Mouse (Mus musculus): ENCODE data around the gene Ifngr2.

Gene Ifngr2

DNA sequence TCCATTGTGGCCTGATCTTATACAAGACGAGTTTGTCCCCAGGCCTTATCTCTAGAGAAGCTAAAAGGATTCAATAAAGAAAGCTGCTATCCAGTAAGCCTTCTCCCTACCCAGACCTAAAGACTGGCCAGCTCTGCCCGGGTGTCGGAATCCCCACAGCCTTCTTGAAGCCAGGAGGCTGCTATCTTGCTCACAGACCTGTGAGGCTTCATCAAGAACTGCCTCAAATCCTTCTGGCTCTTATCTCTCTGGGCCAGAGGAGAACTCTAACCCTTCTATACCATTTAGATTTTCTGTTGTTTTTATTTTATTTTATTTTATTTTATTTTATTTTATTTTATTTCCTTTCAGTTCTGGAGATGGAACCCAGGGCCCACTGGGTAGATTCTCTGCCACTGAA, 9.8 kb upstream of the Ifngr2 start:
- DNase-seq (ENCODE audit: low read depth), result no peak

DNA sequence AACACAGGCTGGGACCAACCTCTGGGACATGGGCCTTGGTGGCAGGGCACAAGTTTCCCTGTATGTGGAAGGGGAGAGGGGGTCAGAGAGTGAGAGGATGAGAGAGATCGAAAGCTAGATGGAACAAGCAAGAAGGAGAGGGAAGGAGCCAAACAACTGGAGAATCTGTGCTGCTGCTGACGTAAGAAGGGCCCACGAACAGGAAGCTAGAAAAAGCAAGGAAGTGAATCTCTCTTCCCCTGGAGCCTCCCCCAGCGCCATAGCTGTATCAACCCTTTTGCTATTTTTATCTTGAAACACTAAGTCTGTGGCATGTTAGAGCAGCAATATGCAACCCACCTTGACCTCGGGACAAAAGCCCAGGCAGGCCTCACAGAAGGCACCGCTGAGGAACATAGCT, 8.8 kb upstream of the Ifngr2 start:
- no peak for DNase-seq (ENCODE audit: low read depth)

DNA sequence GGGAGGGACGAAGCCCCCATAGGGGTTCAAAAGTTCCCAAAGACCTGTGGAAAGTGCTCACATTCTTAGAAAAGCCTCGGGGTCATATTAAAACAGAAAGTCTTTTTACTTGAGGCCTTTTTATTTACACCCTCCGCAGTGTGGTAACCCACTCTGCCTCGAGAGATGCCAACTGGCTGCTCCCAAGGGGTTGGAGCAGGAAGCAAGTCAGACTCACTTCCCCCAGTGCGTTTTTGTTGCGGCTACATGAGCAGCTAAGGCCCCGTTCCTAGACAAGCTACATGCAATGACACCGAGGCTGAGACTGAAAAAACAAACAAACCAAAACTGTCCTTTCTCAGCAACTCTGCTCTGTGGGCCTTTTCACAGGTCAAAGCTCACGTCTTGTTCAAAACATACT, 8.4 kb upstream of the Ifngr2 start:
- peak; percentile 47 for DNase-seq (ENCODE audit: low read depth)

DNA sequence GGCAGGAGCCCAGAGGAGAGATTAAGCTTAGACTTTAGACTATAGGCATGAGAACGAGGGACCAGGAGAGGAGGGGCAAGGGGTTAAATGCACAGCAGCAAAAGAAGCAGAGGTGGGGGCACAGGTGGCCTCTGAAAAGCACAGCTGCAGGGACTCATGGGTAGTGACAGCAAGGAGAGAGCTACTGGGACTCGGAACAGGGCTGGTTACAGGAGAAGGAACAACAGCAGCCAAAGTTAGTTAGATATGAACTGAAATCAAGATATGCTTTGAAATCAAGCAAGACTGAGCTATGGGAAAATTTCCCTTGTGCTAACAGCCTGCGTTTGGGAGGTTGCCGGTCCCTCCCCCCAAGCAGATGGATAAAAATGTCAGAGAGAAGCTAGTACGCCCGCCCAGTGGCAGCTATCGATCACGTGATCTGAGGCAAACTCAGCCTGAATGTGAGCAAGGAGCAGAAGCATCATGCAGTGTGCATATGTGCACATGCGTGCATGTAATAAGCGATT, 5.2 kb upstream of the Ifngr2 start:
- no peak for DNase-seq (ENCODE audit: low read depth)

DNA sequence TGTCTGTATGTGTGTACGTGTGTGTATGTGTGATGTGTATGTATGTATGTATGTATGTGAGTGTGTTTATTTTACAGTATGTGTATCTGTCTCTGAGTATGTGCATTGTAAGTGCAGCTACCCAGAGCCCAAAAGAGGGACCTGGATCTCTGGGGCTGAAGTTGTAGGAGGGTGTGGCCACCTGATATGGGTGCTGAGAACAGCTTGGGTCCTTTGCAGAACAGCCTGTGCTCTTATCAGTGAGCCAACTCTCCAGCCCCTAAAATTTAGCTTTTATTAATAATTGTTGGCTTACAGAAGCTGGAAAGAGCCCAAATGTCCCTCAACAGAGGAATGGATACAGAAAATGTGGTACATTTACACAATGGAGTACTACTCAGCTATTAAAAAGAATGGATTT, 3.3 kb upstream of the Ifngr2 start:
- no peak for DNase-seq (ENCODE audit: low read depth)

DNA sequence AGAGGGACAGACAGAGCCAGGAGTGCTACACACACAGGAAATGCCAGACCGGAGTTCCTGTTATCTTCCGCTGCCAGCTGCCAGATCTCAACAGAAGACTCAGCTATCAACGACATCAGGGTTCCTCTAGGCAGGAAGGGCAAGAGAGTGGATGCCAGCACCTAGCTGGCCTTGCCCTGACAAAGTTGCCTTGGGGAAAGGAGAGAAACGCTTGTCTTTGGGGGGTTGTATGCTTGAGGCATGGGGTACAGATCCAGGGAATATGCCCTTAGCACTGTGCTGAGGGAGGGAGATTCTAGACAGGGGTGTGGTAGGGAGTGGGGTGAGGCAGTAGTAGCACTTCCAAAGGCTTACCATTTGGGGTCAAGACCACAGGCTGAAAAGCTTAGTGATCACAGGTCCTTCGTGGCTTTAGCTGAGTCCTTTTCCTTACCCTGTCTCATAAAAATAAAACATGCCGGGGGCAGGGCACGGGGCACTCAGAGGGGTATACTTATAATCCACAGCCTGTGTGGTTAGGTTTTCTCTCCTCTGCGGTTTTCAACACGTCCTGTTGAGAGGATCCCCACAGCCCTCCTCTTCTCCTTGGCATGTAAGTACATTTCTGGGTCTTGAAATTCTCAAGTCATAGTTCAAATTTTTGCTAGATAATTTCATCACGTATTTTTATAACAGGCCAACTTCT, 1.1 kb upstream of the Ifngr2 start:
- DNase-seq (ENCODE audit: low read depth), result no peak

DNA sequence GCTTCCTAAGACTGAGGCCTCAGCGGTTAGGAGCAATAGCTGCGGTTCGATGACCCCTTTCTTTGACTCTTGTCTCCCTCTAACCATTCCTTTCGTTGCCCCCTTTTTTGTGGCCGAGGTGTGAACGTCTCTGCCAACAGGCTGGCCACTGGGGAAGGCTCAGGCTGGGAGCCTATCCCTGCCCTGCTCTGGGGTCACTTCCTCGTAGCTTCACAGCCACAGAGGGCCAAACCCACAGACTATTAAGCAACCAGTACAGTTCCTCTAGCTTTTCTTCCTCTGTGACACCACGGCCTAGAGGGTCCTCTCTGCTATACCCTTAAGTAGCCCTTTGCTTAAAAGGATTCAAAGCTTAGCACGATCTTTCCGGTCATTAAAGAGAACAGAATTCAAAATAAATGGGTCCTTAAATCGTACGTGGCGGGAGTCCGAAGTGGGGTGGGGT, 459 bp upstream of the Ifngr2 start:
- DNase-seq (ENCODE audit: low read depth), result no peak

DNA sequence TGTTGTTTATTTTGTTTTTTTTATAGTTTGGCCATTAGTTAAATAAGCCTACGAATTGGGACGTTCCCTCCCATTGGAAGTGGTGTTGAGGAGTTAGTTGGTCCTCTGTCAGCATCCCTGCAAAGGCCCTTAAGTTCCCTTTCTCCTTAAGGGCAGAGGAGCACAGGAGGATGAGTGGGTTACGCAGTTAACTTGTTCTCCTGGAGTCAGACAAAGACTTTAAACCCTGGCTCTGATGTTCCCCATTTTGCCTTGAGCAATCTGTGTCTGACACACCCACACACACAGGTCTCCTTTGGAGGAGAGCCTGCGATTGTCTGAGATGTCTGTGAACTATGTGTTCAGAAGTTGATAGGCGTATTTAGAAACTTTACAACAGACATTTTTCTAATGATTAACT, 1.1 kb downstream of the Ifngr2 start:
- no peak for DNase-seq (ENCODE audit: low read depth)

DNA sequence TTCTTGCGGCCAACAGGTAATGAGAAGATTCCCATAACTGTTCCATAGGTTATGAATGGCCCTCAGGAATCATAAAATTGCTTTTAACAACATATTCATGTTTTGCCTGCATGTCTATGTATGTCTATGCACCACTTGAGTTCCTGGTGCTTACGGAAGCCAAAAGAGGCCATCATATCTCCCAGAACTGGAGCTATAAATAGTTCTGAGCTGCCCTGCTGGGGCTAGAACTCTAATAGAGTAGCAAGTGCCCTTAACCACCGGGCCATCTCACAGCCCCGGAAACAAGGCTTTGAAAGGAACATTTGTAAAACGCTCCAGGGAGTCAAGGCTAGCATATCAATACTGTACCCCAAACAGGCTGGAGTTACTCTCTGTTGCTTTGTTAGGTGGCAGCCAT, 1.7 kb downstream of the Ifngr2 start:
- no peak for DNase-seq (ENCODE audit: low read depth)

DNA sequence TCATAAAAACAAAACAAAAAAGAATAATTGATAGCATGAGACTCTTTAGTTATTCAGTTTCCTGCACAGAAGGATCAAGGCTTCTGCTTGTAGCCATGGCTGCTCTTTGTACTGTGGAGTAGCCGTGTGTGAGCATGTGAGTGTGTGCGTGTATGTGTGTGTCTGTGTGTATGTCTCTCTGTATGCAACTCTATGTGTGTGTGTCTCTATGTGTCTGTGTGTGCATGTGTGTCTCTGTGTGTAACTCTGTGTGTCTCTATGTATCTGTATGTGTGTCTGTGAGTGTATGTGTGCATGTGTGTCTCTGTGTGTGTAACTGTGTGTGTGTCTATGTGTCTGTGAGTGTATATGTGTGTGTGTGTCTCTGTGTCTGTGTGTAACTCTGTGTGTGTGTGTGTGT, 2.1 kb downstream of the Ifngr2 start:
- DNase-seq (ENCODE audit: low read depth), result no peak

DNA sequence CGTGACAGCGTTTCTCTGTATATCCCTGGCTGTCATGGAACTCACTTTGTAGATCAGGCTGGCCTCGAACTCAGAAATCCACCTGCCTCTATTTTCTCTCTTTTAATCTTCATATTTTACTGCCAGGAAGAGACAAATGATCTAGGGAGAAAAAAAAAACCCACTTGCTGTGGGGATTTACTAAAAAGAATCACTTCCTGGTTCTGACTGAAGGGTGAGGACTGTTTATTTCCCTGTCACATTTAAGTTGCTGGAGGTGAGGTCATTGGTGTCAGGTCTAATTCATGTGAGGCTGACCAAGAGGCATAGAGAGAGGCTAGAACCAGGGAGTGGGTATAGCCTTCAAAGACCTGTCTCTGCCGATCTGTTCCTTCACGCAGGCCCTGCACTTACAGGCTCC, 2.7 kb downstream of the Ifngr2 start:
- no peak for DNase-seq (ENCODE audit: low read depth)

DNA sequence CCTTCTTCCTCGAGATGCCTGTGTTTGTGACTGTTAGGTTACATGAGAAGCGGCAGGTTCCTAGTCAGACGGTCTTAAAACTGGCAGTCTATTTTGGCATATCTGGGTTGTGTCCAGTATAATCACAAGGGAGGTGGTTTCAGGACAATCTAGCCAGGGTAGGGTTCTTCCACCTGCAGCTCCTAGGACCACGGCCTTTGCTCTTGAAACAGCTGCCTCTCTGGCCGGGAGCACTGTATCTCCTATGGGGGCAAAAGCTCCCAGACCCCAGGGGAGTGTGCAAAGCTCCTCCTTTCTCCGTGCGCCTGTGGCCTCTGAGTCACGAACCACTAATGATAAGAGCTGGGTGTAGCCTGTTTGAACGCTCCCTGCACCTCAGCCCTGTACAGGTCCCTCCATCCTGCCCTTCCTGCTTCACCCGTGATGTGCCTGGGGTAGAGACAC, 4.2 kb downstream of the Ifngr2 start:
- no peak for DNase-seq (ENCODE audit: low read depth)

DNA sequence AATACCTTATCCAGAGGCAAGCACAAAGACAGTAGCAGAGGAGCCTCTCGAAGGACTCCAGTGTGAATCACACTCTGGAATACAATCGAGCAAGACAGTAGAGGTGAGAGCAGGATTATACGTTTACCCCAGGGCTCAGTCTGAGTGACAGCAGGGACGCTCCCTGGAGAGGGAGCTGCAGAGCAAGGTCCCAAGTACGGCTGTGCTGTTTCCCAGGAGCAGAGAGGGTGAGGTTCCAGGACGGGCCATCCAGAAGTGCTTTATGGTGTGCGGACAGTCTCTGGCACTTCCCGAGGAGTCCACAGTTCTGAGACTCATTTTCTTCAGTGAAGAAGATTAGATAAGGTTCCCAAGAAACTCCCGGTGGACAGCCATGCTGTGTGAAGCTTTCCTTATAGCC, 5.2 kb downstream of the Ifngr2 start:
- DNase-seq (ENCODE audit: low read depth), result no peak

DNA sequence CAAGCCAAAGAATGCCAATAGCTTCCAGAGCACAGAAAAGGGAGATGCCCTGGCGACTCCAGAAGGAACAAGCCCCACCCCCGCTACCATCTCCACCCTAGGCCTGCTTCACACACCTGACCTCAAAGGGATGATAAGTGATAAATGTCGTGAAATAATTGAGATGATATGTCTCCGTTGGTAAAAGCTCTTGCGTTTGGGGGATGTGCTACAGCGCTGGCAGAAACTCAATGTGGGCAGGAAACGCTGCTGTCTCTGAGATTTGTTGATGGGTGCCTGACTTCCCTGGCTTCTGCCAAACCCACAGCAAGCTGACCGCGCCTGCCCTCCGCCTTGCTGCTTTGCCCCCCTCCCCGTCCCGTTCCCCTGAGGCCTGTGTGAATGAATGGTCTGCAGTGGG, 6.8 kb downstream of the Ifngr2 start:
- no peak for DNase-seq (ENCODE audit: low read depth)

DNA sequence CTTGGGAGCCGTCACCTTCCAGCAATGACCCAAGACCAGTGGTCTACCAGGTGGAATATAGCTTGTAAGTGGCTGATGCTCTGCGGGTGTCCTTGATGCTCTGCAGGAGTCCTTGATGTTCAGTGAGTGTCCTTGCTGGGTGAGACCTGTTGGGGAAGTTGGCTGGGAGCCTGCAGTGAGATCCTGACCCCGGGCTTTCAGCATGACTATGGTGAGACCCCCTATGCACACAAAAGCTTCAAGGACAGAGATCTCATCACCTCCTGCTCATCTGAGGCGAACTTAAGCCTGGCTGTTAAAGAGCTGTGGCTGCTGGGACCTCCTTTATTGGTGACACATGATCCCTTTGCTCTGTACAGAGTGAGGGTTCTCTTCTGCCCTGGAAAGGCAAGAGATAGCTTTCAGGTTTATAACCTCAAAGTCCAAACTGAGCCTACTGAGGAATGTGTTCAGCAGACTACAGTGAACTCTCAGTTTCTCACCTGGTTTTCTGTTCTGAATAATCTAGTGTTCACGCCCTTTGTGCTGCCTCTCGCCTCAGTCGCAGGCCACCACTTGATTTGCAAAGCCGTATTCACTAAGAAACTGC, 8.2 kb downstream of the Ifngr2 start:
- DNase-seq (ENCODE audit: low read depth), result no peak

DNA sequence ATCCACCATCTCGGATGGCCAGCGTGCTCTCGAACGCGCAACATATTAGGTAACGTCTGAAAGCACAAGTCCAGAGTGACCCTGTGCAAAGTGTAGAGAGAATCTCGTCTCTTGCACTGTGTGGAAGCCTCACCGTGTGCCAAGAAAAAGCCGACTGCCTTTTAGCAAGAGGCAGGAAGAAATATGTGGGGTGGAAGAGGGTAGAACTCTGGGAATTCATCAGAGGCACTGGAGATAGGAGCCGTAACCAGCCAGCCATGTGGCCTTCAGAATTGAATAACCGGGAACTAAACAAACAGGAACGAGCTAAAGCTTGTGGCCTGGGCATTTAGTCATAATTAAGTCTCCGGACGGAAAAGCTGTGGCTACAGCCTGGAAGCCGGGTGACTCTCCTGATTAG, 9.8 kb downstream of the Ifngr2 start:
- no peak for DNase-seq (ENCODE audit: low read depth)

DNA sequence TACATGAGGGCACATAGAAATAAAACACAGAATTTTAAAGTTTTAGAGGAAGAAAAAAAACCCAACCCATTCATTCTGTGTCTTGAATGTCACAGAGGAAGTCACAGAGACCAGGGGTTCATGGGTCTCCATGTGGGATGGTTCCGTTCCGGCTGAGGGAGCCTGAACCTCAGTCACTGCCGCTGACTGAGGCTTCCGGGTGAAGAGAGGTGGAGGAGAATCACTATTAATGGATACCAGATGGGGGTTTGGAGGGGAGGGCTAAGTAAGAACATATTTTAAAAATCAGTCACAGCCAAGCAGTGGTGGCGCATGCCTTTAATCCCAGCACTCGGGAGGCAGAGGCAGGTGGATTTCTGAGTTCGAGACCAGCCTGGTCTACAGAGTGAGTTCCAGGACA, 10.3 kb downstream of the Ifngr2 start:
- DNase-seq (ENCODE audit: low read depth), result no peak

DNA sequence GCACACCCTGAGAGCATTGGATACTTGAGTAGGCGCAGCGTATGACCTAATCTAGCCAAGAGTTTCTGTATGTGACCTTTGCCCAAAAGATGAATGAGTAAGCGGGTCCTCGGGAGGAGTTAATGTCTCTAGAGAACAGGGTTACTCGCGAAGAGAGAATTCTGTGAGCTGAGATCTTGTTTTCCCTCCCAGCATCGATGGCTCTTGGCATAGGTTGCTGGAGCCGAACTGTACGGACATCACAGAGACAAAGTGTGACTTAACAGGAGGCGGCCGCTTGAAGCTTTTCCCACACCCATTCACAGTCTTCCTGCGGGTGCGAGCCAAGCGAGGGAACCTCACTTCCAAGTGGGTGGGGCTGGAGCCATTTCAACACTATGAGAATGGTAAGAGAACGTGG, 10.8 kb downstream of the Ifngr2 start:
- no peak for DNase-seq (ENCODE audit: low read depth)

DNA sequence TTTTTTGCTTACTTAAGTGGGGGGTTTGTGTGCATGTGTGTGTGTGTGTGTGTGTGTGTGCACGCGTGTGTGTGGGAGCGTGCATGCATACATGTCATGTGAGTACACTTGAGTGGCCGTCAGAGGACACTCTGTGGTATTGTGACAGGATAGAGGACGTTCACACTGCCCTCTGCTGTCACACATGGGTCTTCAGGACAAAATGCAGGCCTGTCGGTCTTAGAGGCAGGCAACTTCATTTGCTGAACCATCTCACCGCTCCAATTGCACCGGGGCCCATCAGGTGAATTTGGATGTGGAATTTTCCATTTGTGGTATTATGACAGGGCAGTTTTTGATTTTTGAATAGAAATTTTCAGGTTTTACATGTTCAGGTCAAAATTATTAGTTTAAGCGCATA, 14.2 kb downstream of the Ifngr2 start:
- no peak for DNase-seq (ENCODE audit: low read depth)

DNA sequence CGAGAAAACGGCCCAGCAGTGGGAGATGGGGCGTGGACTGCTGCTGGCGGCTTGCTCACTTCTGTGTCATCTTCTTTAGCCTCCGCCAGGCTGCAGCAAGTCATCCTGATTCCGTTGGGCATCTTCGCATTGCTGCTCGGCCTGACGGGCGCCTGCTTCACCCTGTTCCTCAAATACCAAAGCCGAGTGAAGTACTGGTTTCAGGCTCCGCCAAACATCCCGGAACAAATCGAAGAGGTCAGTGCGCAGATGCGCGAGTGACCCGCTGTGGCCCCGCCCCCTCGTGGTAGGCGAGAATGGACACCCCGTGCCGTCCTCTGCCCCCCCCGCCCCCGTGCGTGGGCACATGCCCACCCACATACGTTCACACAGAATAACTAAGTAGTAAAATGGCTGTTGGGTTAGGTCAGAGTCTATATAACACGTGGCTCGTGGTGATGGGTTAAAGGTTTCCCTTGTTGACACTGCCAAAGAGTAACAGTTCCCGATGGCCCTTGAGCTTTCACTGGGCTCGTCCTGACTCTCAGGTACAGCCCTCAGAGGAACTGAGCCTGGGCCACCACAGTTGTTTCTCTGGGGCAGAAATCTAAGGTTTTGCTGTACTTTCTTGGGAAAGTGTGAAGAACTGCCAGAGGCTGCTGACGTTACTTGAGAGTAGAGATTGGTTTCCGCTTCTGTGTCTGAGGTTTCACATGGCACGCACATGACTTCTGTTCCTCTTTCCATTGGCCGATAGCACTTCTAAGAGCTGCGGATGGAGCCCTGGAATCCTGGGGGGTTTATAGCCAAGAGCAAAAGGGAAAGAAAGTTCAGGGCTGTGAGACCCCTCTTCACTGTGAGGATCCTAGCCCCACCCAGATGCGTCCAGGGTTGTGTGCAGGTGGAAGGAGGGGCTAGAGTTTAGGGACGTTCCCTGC, 14.9 kb downstream of the Ifngr2 start:
- DNase-seq (ENCODE audit: low read depth), result no peak

DNA sequence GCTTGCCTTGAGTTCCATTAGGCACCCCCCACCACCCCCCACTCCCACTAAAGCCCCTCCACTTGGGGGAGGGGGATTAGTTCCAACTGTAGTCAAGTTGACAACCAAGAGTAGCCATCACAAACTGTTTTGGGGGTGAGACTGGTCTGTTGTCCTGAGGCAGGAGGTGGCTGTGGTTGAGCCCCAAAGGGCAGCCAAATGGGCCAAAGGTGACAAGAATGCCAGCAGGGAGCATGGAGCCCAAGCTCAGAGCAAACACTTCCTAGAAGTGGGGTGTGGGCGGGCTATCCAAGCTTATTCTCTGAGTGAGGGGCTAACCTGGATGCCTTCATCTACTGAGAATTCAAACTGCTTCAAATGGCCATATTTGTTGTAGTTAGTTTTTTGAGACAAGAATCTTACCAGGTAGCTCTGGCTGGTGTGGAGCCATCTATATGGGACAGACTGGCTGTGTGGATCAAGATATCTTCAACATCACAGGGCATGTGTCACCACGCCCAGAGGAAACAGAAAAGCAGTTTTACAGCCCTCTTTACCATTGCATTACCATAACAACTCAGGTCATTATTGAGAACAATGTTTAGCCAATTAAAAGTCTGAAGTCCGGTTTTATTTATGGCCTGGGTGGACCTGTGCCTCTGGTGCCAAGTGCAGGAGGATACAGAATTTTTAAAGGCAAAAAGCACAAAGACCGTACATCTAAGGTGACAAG, 17.9 kb downstream of the Ifngr2 start:
- no peak for DNase-seq (ENCODE audit: low read depth)

DNA sequence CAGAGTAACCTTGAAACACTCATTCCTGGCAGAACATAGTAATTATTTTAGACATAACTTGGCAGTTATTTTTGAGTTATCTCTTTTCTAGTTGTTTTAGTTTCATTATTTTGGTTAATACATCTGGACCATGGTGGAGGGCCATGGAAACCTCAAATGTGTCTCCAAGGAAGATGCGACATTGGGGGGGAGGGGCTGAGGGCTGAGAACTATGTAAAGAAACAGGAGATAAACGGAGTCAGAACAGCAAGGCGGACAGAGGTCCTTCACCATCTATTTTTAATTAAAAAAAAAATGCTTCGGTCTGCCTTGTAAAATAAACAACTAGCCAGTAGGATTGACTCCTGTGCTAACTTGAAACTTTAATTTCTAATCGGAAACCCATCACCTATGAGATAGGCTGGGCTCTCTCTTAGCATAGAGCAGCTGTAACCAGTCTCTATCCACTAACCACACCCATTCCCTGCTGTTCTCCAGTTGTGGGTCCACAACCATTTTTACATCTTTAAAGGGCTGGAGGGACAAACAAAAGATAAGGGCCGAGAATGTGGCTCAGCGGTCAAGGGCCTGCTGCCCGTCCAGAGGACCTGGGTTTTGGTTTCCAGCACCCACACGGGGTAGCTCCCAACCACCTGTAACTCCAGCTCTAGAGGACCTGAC, 18.6 kb downstream of the Ifngr2 start:
- DNase-seq (ENCODE audit: low read depth), result no peak

Measured in fibroblast of lung, adult 2 months (primary cell).